Mouse (Mus musculus) erythroblast, embryonic 14.5 days (primary cell): ENCODE measurements at regions not wholly inside any gene's neighbourhood (a gene's known extent, or its start where the extent isn't known, plus 50 kb on each side); places are given as distances from the start of the nearest gene placed in this dataset.

Source experiments
- GATA1 ChIP-seq: IDR thresholded peaks from 2 replicates; pipeline ENCODE4 v1.6.1; 2012; ENCODE audit warnings: low read length, inconsistent platforms, mixed read lengths
- TAL1 ChIP-seq: IDR thresholded peaks from 3 replicates; pipeline ENCODE4 v1.6.1; 2012; ENCODE audit warnings: low read length, inconsistent platforms, mixed read lengths

DNA sequence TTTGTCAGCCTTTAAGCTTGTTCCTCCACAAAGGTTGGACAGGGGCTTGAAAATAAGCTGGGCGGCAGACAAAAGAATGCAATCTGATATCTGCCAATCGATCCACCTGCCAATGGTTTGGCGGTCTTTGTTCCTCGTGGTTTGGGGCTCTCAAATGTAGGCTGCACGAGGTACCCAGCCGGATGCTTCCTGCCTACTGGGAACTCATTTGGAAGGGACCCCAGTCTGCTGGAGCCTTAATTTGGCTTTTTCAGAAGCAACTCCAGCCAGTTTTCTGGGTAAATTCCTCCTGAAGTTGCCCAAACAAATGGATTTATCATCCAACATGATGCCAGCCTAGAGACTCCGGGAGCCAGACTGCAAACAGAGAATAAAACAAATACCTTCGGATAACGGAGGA lies 228.1 kb upstream of the Irx3 start:
- no peak for TF ChIP-seq GATA1
- no peak for TF ChIP-seq TAL1
